Mouse (Mus musculus): ENCODE data around the gene 4930583I09Rik. TPM values are rescaled to one million over a fixed set of nuclear protein-coding genes. Genes with fewer than 3 reads are reported as not detected.

4930583I09Rik gene
- polyA plus RNA-seq, 1 experiment from 2014 or later = not detected

- Histone ChIP-seq H3K4me3 (no peak overlapping the region), H3K9ac (no peak overlapping the region), H3K4me1 (replicated peaks) (no peaks in the 10 kb centered on the region), H3K27ac (no peak overlapping the region), H3K36me3 (no peaks in the 10 kb centered on the region), H3K4me2 (no peak overlapping the region), H3K9me3 (no peaks in the 10 kb centered on the region), H3K27me3 (no peaks in the 10 kb centered on the region)
- ATAC-seq (ENCODE audit: low FRiP score) = no peak
- WGBS = 76% methylated on average over 3 of the region's 3 CpGs
These were observed 46.7 kb downstream of the 4930583I09Rik start for GRCm38 (mm10) chr17:64789175-64789574.

- no peak overlapping the region for H3K9ac ChIP-seq
- H3K27me3 ChIP-seq = no peaks in the 10 kb centered on the region
- no peaks in the 10 kb centered on the region for H3K36me3 ChIP-seq
- H3K27ac ChIP-seq = no peak overlapping the region
- no peak overlapping the region for H3K4me2 ChIP-seq
- no peaks in the 10 kb centered on the region for H3K4me1 ChIP-seq (replicated peaks)
- no peaks in the 10 kb centered on the region for H3K9me3 ChIP-seq
- ATAC-seq (ENCODE audit: low FRiP score) = no peak
- 92% methylated on average over 13 of the region's 13 CpGs for WGBS
- H3K4me3 ChIP-seq = no peak overlapping the region
These were observed 47.6 kb downstream of the 4930583I09Rik start for GRCm38 (mm10) chr17:64788301-64788700.

GRCm38 (mm10) chr17:64785961-64786360 lies 49.9 kb downstream of the 4930583I09Rik start:
- H3K9ac ChIP-seq = no peak overlapping the region
- no peaks in the 10 kb centered on the region for H3K27me3 ChIP-seq
- H3K4me1 ChIP-seq (replicated peaks) = no peaks in the 10 kb centered on the region
- H3K4me3 ChIP-seq = no peak overlapping the region
- no peaks in the 10 kb centered on the region for H3K9me3 ChIP-seq
- ATAC-seq (ENCODE audit: low FRiP score) = no peak
- no peaks in the 10 kb centered on the region for H3K36me3 ChIP-seq
- H3K4me2 ChIP-seq = no peak overlapping the region
- H3K27ac ChIP-seq = no peak overlapping the region
- WGBS = 58% methylated on average over 1 of the region's 1 CpGs

Other genes with a start within 250 kb of the 4930583I09Rik start
- gene Man2a1, start 235.3 kb downstream of the 4930583I09Rik start, polyA plus RNA-seq (2015; fragmentation: Nextera tagmentation; extraction: Ambion mirVana) = 6.2 and 6.7 TPM in 2 replicates

Measured in hindbrain, embryonic 13.5 days (tissue).